Mouse (Mus musculus) heart, adult 2 months (tissue): ENCODE results near the gene Cda.

ENCODE experiments used
- CTCF ChIP-seq: fragments of 200-600 bp; IDR thresholded peaks from 2 replicates; pipeline ENCODE4 v1.8.1; 2022; ENCODE audit warnings: antibody characterized with exemption, mild to moderate bottlenecking, moderate library complexity
- EP300 ChIP-seq: fragments of 200-500 bp; IDR thresholded peaks from 2 replicates; pipeline ENCODE4 v1.6.1; 2011; ENCODE audit warnings: low read depth, low read length, control low read depth; ENCODE audit not compliant: insufficient read depth
- POLR2A ChIP-seq: fragments of 200-500 bp; IDR thresholded peaks from 2 replicates; pipeline ENCODE4 v1.6.1; 2011; ENCODE audit warnings: mild to moderate bottlenecking, low read depth, low read length, control low read depth; ENCODE audit not compliant: insufficient read depth

DNA sequence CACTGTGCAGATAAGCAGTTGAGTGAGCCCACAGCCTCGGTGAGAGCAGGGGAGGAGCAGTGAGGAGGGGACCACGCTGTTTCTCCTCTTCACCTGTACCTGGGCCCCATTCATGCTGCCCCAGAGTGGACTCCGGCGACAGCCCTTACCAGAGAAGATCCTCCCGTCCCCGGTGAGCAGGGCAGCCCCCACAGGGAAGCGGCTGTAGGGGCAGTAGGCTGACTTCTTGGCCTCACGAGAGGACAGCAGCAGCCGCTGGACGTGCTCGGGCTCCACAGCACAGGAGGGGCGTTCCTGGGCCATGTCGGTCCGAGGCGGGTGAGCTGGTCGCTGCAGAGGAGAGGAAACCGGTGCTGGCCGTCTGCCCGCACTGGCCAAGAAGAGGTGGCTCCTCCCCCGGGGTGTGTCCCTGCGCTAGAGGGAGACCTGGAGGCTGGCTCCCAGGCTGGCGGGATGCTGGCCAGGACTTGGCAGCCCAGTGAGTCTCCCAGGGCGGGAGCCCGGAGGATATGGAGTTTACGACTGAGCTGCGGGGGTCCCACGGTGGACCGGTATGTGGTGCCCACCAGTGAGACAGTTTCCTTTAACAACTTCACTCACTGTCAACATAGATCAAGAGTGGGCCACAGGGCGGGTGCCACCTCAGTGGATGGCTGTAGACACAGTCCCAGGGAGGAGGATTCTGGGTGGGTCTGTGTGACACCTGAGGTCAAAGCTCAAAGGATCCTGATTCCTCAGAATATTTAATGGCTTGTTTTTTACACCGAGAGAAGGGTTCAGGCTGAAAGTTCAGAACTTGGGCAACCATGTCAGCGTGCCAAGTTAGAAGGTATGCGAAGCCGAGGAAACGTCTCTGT is at the start of gene Cda:
- TF ChIP-seq CTCF (peak; percentile 16; the same call in 1 of the 2 replicates), POLR2A (peak; percentile 45; the same call in 1 of the 2 replicates), EP300 (no peak)
